Mouse (Mus musculus): ENCODE results near the gene Tuba1c.
A peak's percentile ranks its signal among the peaks of the same experiment; 100 is the strongest.
"Not testable (repeated sequence)": the region's sequence is repeated elsewhere in the genome, so short reads cannot be mapped to it uniquely, and the experiment has no call there.

The Tuba1c gene

DNA sequence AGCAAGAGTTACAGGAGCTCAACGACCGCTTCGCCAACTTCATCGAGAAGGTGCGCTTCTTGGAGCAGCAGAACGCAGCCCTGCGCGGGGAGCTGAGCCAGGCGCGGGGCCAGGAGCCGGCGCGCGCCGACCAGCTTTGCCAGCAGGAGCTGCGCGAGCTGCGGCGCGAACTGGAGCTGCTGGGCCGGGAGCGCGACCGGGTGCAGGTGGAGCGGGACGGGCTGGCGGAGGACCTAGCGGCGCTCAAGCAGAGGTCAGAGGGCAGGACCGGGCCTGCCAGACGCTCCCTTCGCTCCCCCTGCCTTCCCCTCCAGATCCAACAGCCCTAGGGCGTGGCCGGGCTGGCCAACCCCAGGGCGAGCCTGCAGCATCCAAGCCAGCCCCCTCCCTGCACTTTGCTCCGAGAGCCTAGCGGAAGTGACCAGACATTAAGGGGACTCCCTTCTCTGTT is 25.8 kb downstream of the Tuba1c start:
- no peak for DNase-seq (ENCODE audit: low spot score in 2 of 2)

DNA sequence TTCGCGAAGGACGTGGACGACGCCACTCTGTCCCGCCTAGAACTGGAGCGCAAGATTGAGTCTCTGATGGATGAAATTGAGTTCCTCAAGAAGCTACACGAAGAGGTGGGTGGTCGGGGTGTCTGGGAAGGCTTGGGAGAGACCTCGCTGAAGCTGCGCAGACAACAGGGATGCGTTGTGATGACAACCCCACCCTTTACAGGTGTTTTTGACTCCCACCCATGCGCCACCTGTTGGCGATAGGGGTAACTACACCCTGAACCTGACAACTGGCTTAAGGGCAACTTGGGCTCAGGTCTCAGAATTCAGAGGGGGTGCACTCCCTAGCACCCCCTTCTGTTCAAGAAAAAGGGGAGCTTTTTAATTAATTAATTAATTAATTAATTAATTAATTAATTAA is 26.6 kb downstream of the Tuba1c start:
- no peak for DNase-seq (ENCODE audit: low spot score in 2 of 2)

DNA sequence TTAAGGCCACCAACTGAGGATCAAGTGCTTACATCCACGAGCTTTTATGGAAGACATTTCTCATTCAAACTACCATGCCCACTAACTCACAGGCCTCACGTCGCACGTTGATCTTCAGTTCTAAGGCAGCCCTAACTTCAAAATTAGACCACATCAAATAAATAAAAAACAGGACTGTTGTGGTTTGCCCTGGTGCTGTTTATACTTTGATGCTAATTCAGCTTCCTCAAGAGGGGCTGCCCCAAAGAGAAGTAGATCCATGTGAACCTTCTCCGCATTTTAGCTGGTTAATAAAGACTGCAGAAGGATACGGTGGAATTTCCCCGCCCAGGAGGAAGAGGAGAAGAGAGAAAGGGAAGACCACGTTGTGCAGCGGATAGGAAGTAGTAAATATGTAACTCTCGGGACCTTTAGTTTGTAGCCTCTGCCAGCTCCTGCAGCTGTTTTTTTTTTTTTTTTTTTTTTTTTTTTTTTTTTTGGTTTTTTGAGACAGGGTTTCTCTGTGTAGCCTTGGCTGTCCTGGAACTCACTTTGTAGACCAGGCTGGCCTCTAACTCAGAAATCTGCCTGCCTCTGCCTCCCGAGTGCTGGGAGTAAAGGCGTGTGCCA is 36.0 kb downstream of the Tuba1c start:
- no peak for DNase-seq (ENCODE audit: low spot score in 2 of 2)

DNA sequence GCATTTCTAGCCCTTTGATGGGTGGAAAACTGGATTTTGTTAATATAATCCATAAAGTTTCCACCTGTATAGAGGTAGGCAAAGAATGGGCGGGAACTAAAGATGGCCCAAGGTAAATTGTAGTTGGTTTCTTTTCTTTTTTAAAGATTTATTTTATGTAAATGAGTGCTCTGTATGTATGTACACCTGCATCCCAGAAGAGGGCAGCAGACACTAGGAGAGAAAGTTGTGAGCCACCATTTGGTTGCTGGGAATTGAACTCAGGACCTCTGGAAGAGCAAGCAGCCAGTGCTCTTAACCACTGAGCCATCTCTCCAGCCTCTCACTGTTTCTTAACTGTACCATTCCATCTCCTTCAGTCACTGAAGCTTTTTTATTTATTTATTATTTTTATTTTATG is 42.3 kb downstream of the Tuba1c start:
- DNase-seq (ENCODE audit: low spot score in 2 of 2), result no peak

DNA sequence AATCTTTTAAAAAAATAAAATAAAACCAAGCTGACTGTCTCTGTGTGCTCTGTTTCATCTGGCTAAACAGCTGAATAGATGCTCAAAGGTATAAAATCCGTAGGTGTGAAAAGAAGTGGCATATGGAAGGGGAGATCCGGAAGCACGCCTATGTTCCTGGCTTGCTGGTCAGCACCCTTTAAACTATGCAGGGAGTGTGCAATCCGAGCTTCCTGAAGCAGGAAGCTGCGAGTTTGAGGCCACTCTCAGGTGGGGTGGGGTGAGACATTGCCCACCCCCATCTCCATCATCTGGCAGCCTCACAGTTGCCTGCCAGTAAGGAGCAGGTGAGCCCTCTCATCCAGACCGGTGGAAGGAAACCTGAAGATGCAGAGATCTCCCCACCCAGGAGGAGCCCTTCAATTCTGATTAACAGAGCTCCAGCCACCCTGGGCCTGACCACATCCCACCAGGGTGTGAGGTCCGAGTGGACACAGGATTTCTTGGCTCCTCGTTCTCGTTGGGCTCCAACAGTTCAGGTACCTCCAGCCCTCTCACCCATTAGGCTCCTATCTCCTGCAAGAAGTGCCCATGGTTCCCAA is 44.4 kb downstream of the Tuba1c start, which contains the start of gene Troap:
Gene Troap, plus strand, starts transcription at position 557 of the 581 bp plus-strand sequence.
- no peak for DNase-seq (ENCODE audit: low spot score in 2 of 2)

DNA sequence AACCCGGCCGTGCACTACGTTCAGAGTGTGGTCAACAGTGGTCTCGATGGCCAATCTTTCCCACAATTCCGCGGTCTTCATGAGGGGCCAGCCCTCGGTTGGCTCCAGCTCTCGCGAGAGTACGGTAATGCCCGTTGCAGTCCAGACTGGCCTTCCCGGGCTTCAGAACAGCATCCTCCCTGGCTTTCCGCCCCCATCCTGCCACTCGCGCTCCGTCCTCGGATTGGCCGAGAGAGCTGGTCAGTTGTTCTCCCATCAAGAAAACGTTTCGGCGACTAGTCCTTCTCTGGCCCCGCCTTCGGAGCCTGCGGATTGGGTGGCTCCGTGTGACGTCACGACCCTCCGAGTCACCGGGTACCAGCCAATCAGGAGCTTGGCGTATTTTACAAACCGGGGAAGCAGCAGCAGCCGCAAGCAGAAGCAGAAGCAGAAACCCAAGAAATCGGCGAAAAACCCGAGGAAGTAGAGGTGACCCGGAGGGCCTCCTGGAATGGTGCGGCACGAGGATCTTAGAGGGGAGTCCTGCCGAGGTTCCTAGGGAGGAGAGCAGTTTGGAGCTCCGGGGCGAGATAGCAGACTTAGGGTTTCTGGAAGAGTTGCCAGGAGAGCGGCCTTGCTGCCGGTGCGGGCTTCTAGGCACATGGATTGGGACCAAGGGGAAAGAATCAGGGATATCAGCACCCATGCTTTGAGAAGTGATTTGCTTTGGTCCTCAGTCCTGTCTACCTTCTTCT is 45.1 kb downstream of the Tuba1c start:
- DNase-seq (ENCODE audit: low spot score in 2 of 2), result peak; percentile 94 to 98

DNA sequence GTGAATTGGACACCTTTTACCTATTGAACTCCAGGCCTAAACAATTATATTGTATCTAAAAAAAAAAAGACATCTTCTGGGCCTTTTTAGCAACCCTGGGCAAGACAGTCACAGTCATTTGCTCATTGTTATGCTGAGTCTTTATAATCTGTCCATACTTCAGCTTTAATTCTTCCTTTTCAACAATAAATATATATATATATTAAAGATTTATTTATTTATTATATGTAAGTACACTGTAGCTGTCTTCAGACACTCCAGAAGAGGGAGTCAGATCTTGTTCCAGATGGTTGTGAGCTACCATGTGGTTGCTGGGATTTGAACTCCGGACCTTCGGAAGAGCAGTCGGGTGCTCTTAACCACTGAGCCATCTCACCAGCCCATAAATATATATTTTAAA is 46.3 kb downstream of the Tuba1c start:
- not testable (repeated sequence) for DNase-seq (ENCODE audit: low spot score in 2 of 2)

DNA sequence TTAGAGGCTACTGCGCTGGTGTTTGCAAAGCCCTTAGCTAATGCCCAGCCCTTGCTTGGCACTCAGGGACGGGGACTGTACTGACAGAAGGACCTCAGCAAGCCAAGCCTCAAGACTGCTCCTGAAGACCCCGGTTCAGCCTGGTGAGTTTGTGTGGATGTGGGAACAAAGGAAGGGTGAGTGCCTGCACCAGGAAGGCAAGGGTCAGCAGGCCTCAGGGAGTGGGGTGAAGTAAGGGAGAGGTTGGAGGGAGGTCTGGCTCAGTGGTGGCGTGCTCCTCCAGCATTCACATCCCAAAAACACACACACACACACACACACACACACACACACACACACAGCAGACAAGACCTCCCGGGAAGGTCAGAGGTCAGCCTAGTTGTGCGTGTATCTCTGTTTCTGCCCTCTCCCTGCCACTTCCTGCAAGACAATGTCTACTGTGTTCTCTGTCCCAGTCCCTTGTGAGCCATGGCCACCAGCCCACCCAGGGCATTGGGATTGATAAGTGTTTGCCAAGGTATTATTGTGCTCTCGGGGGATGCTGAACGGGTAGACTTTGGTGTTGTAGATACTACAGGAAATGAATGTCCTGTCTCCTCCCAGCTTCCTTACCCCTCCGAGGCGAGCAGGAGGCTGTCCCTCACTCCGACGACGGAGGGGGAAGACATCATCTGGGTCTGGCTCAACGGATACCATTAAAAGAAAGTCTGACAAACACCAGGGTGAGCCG is 48.7 kb downstream of the Tuba1c start:
- DNase-seq (ENCODE audit: low spot score in 2 of 2), result no peak

DNA sequence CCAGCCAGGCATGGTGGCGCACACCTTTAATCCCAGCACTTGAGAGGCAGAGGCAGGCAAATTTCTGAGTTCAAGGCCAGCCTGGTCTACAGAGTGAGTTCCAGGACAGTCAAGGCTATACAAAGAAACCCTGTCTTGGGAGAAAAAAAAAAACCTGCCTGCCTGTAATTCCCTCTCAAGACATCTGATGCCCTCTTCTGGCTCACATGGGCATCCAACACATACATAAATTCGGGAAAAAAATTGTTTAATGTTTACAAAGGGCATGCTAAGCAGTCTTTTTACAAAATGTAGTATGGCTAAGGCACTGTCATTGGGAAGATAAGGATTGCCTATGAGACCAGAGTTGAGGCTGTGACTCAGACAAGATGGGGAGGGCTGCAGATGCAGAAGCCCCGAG is 50.1 kb downstream of the Tuba1c start:
- no peak for DNase-seq (ENCODE audit: low spot score in 2 of 2)

DNA sequence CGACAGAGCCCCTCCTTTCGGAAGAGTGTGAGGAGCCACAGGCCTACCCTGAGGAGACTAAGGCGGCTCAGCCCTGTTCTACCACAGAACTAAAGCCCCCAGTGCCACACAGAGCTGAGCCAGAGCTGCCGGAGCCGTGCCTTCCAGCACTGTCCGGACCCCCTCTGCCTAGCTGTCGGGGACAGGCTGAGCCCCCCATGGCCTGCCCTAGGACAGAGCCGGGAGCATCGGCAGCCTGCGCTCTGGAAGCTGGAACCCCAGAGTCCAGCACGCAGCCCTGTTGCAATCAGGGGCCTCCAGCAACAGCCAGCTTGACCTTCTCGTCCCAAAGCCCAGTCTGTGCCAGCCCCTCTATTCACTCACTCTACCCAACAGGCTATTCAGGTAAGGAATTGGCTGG is 52.6 kb downstream of the Tuba1c start:
- DNase-seq (ENCODE audit: low spot score in 2 of 2), result no peak

DNA sequence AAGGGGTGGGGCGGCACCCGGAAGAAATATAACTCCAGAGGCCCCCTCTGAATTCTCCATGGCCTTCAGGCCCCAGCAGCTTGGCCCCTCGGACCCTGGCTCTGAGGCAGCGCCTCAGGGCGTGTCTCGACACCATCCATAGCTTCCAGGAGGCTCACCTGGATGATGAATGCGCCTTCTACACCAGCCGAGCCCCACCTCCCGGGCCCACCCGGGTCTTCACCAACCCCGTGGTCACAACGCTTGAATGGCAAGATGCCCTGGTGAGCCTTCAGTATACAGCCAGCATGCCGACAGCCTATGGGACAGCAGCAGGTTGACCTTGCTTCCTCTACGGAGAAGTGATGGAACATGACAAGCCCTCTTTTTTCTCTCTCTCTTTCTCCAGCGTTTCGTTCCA is 53.1 kb downstream of the Tuba1c start:
- DNase-seq (ENCODE audit: low spot score in 2 of 2), result no peak

DNA sequence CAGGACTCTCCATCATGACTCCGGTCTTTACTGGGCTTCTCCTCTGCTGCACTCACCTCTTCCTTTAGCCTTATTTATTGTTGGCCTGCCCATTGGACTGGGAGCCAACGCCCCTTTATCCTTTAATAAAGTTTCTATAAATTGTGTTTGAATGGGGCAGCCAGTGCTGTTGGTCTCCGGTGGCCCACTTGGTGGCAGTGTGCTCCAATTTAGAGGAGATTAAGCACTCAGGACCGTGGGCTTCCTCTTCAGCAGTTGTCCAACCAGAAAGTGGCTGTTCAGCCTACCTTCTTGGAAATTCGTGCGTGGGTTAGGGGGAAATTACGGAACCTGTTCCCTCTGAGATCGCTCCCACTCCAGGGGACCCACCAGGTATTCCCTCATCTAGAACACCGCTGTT is 53.6 kb downstream of the Tuba1c start:
- peak in 1 of 2 experiments; percentile 53 for DNase-seq (ENCODE audit: low spot score in 2 of 2)

DNA sequence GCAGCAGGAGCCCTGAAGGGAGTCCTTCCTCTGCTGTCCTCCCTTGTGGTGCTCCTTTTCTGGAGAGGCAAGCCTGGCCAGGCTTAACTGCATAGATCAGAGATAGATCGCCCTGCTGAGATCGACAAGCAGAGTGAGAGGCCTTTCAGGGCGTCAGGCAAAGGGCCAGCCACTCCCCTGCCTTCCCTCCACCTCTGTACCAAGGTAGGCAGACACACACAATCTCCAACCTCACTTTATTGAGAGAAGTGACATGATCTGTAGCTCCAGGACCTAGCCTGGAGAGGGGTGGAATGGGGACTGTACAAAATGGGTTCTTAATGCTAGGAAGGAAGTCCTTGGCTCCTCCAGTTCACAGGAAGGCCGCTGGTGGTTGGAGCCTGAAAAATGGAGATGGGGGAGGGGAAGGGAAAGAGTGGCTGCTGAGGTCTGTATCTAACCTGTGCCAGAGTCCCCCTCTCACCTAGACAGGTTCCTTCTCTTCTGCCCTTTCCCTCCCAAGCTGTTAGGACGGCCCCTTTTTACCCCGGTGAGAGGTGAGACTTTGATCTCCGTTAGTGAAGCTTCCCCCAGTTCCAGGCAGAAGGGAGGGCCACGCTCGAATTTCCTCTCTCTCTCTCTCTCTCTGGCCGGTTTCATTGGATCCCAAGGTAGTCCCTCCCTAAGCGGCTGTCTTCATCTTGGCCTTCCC is 54.3 kb downstream of the Tuba1c start:
- DNase-seq (ENCODE audit: low spot score in 2 of 2), result no peak

DNA sequence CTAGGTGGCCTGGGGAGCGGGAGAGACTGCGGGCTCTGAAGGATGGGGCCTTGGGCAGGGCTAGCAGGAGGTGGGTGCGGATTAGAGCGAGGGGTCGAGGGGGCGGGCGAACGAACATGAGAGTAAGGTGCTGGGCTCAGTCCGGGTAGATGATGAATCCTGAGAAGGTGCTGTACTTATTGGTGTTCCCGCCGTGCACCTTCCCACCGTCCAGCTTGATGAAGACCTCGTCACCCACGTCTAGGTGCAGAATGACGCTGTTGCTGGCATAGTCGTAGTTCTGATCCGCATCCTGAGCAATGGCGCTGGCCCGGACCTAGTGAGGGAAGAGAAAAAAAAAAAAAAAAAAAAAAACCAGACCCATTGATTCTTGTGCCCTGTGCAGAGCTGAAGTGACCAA is 54.9 kb downstream of the Tuba1c start:
- DNase-seq (ENCODE audit: low spot score in 2 of 2), result no peak

DNA sequence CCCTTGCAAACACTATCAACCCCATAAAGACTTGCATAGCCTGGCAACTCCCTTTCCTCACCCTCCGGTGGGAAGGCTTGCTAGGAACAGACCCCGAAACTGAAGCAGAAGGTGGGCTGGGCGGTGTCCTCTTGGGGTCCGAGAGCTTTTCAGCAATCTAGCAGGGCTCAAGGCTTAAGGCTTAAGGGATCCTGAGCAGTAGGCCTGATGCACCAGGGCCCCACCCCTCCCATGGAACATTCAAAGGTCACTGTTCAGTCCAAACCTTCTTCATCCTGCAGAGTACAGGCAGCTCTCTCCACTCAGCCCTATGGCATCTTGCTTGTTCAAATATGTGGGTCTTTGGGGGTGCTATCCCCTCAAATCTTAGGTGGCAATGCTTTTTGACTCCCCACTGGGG is 56.3 kb downstream of the Tuba1c start:
- DNase-seq (ENCODE audit: low spot score in 2 of 2), result no peak

DNA sequence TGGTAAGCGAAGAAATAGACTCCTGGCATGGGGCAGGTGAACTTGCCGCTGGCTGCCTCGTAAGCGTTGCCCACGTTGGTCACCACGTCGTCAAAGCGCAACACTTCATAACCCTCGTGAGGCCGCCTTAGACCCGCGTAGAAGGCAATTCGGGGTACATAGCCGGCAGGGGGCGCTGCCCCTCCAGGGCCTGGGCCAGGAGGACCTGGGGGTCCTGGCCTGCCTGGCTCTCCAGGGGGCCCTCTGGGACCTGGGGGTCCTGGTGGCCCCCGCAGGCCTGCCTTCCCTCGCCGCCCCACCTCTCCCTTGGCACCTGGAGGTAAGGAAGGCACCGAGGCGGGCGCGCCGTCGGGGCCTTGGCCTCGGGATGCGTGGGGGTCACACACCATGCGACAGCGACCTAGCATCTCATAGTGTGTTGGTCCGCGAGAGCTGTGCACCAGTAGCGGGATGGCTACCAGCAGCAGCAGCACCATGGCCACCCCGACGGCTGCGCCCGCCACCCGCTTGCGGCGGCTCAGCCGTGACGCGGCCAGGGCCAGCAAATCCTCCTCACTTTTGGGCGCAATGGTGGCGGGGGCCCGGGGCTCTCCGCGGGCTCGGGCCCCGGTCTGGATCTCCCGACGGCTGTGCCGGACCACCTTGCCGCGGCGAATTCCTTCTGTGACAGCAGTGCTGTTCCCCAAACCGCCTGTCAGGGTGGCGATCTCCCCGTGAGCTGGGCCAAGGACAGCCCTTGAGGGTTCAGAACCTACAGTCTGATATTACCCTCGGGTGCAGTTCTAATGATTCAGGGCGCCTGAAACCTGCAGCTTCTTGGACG is 57.8 kb downstream of the Tuba1c start, which contains the start of gene C1ql4:
Gene C1ql4, minus strand, starts transcription at position 565 of the 823 bp plus-strand sequence.
- no peak for DNase-seq (ENCODE audit: low spot score in 2 of 2)
